Mouse (Mus musculus) hindbrain, postnatal 0 days (tissue): ENCODE results near the gene Rbm28. TPM values are rescaled to one million over a fixed set of nuclear protein-coding genes. Genes with fewer than 3 reads are reported as not detected.
A peak's percentile ranks its signal among the peaks of the same experiment; 100 is the strongest.
"Not testable (repeated sequence)": the region's sequence is repeated elsewhere in the genome, so short reads cannot be mapped to it uniquely, and the experiment has no call there.

ENCODE experiments used
- ATAC-seq: fragments of 200-750 bp; cut with Nextera tagmentation; 2 replicates; pipeline ENCODE4 v1.8.0; 2017; ENCODE audit warnings: mild to moderate bottlenecking, moderate TSS enrichment, moderate library complexity
- DNase-seq: peaks from one replicate; pipeline ENCODE4 v3.0.0-alpha.2; 2015; ENCODE audit warnings: low spot score
- H3K27ac ChIP-seq: fragments of 300-500 bp; sonication (generic); 2 replicates; pipeline ENCODE4 v1.5.1; 2014; ENCODE audit warnings: mild to moderate bottlenecking
- H3K27me3 ChIP-seq: fragments of 300-500 bp; sonication (generic); 2 replicates; pipeline ENCODE4 v1.6.1; 2014; ENCODE audit warnings: low read length, mixed read lengths; ENCODE audit not compliant: insufficient read depth
- H3K36me3 ChIP-seq: fragments of 300-500 bp; sonication (generic); 2 replicates; pipeline ENCODE4 v1.6.1; 2014; ENCODE audit warnings: low read length, mixed read lengths; ENCODE audit not compliant: insufficient read depth
- H3K4me1 ChIP-seq: fragments of 300-500 bp; sonication (generic); 2 replicates; pipeline ENCODE4 v1.6.1; 2014; ENCODE audit warnings: antibody characterized with exemption, low read length, mixed read lengths; ENCODE audit not compliant: insufficient read depth
- H3K4me2 ChIP-seq: fragments of 300-500 bp; sonication (generic); 2 replicates; pipeline ENCODE4 v1.6.1; 2014; ENCODE audit warnings: low read depth, mild to moderate bottlenecking, low read length, moderate library complexity, mixed read lengths
- H3K4me3 ChIP-seq: fragments of 300-500 bp; sonication (generic); 2 replicates; pipeline ENCODE4 v1.5.1; 2014; ENCODE audit warnings: low read length
- H3K9ac ChIP-seq: fragments of 300-500 bp; sonication (generic); replicated peaks from 2 replicates; pipeline ENCODE4 v1.6.1; 2014; ENCODE audit warnings: mild to moderate bottlenecking, low read length, moderate library complexity, mixed read lengths
- H3K9me3 ChIP-seq: fragments of 300-500 bp; sonication (generic); 2 replicates; pipeline ENCODE4 v1.6.1; 2016; ENCODE audit warnings: low read length, mixed read lengths
- CTCF ChIP-seq: IDR thresholded peaks from 2 replicates; pipeline ENCODE4 v1.5.1; 2016; ENCODE audit warnings: antibody characterized with exemption, control low read depth, low read depth
- WGBS: fragments of 180-500 bp; shearing (Covaris S2); extraction: QIAGEN DNeasy Blood & Tissue Kit; methylation state at CpG from one replicate; pipeline ENCODE4 v1.1.7; 2014; 5-methylcytosine and 5-hydroxymethylcytosine counted together
- polyA plus RNA-seq: library from polyadenylated mRNA; unstranded; fragments of >200 nt; fragmentation: Nextera tagmentation; extraction: Ambion mirVana; gene quantifications from 2 replicates; pipeline ENCODE4 v1.2.1, GENCODE M21; 2015
- total RNA-seq: library from RNA; depleted of rRNA; stranded (reverse); fragments of >200 nt; gene quantifications from 2 replicates; pipeline ENCODE4 v1.2.3, GENCODE M21; 2014

Rbm28 gene
- total and polyA plus RNA-seq, 2 experiments from 2014 or later, result 16.3 to 18.8 TPM

DNA sequence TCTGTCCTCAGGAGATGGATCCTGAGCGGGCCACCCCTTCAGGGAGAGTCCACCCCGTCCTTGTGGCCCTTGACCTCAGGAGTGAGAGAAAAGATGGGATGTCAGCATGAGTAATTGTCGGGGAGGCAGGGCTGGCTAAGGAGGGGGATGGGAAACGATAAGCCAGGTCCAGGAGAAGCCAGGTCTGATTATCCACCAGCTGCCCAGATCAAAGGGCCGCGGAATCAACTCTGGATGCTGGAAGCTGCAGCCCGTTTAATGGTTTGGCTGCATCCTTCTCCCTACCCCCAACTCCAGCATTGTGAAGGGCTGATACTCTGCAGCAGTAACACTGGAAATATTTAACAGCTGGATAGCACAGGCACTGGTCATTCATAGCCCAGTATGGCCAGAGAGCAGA, 9.6 kb upstream of the Rbm28 start:
- no peaks in the 10 kb centered on the region; the same call in 1 of the 2 replicates for H3K27me3 ChIP-seq
- peaks cover 12% of the 10 kb centered on the region; the same call in 1 of the 2 replicates for H3K4me1 ChIP-seq
- 32% methylated on average over 7 of the region's 7 CpGs for WGBS
- no peak for TF ChIP-seq CTCF
- no peak overlapping the region for H3K9ac ChIP-seq
- no peak for ATAC-seq
- H3K36me3 ChIP-seq, result peaks cover 8% of the 10 kb centered on the region; the same call in 1 of the 2 replicates
- no peak overlapping the region for H3K27ac ChIP-seq
- H3K9me3 ChIP-seq, result no peaks in the 10 kb centered on the region
- H3K4me2 ChIP-seq, result no peak overlapping the region
- no peak overlapping the region for H3K4me3 ChIP-seq
- no peak for DNase-seq

DNA sequence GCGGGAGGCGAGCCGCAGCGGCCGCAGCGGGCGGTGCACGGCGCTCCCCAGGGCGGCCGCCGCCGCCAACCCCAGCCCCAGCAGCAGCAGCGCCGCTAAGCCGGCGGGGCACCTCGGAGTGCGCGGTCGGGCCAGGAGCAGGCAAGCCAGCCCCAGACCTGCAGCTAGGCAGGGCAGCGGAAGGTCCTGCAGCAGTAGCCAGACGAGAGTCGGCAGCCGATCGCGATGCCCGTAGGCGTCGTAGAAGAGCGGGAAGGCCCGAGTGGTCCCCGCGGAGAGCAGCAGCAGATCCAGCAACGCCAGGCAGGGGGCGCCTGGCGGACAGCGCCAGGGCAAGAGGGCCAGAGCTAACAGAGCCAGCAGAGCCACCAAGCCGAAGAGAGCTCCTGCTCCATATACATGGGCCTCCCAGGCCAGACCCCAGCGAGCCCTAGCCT, 6.2 kb upstream of the Rbm28 start:
- 3% methylated on average over 38 of the region's 40 CpGs for WGBS
- Histone ChIP-seq H3K27me3 (no peaks in the 10 kb centered on the region; the same call in 1 of the 2 replicates), H3K36me3 (peaks cover under 1% of the 10 kb centered on the region; the same call in 1 of the 2 replicates), H3K4me3 (peak overlapping the region; percentile 45), H3K9ac (peak overlapping the region; percentile 52), H3K27ac (peak overlapping the region; percentile 20), H3K9me3 (no peaks in the 10 kb centered on the region), H3K4me2 (peak overlapping the region; percentile 94), H3K4me1 (peaks cover 12% of the 10 kb centered on the region)
- ATAC-seq (peak; percentile 79), DNase-seq (peak; percentile 86)
- TF ChIP-seq CTCF, result peak; percentile 87

DNA sequence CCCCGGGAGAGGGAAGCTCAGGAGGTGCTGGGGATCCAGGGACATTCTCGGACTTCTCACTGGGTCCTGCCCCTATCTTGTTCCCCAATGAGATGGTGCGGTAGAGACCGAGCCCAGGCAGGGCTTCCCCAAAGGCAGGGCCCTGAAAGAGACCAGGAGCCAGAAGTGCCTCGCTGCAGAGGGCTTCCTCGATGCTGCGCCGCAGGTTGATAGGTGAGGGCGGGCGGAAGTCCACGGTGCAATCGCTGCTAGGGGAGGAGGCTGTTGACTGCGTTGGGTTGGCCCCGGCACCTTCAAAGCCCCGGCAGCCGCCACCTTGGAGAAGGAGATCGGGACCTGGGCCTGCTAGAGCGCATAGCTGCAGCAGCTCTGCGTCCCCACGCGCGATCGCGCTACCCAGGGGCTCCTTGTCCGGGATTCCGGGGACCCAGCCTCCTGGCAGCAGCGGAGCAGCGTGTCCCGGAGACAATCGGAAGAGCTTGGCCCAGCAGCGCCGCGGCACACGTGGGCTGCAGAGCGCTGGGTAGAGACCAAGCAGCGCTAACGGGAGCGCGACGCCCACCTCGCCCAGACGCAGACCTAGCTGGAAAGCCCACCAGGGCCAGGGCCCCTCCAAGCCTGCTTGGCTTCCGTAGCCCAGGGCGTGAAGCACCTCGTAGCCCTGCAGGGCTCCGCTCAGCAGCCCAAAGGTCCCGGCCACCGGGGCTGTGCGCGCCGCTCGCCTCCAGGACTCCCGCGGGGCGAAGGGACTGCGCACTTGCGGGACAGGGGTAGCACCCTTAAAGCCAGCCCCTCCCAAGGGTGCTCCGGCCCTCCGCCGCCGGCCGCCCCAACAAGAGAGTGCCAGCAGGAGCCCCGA, 5.5 kb upstream of the Rbm28 start:
- ATAC-seq (peak; percentile 33), DNase-seq (peak; percentile 47)
- peak overlapping the region; percentile 52 for H3K9ac ChIP-seq
- no peak for TF ChIP-seq CTCF
- 8% methylated on average over 62 of the region's 63 CpGs for WGBS
- peaks cover 12% of the 10 kb centered on the region for H3K4me1 ChIP-seq
- H3K36me3 ChIP-seq, result no peaks in the 10 kb centered on the region; the same call in 1 of the 2 replicates
- H3K27ac ChIP-seq, result peak overlapping the region; percentile 20
- peak overlapping the region; percentile 45 for H3K4me3 ChIP-seq
- H3K9me3 ChIP-seq, result no peaks in the 10 kb centered on the region
- peak overlapping the region; percentile 94 for H3K4me2 ChIP-seq
- no peaks in the 10 kb centered on the region; the same call in 1 of the 2 replicates for H3K27me3 ChIP-seq

DNA sequence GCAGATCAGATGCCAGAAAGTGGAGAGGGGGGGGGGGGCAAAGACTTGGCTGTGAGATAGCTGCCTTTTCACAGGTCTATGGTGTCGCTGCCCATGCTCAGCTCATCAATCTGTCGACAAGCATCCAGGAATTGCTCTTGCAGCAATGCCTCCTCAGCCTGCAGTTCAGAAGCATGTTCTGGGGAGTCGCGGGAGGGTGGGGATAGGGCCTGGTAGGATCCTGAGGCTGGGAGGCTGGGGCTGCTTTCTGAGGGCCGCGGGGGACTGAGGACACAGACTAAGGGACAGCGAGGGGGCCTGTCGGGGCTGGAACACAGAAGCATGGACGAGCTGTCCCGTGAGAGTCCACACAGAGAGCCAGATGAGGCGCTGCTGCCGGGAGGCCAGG, 4.9 kb upstream of the Rbm28 start:
- Histone ChIP-seq H3K9ac (no peak overlapping the region), H3K36me3 (no peaks in the 10 kb centered on the region; the same call in 1 of the 2 replicates), H3K27me3 (no peaks in the 10 kb centered on the region; the same call in 1 of the 2 replicates), H3K27ac (no peak overlapping the region), H3K9me3 (no peaks in the 10 kb centered on the region), H3K4me1 (peaks cover 12% of the 10 kb centered on the region), H3K4me2 (peak overlapping the region; percentile 94), H3K4me3 (no peak overlapping the region)
- ATAC-seq (no peak), DNase-seq (no peak)
- TF ChIP-seq CTCF, result no peak
- WGBS, result 15% methylated on average over 12 of the region's 12 CpGs

GRCm38 (mm10) chr6:29168871-29169270, 4.1 kb upstream of the Rbm28 start:
- no peaks in the 10 kb centered on the region for H3K9me3 ChIP-seq
- ATAC-seq (no peak), DNase-seq (no peak)
- H3K9ac ChIP-seq, result no peak overlapping the region
- H3K27ac ChIP-seq, result no peak overlapping the region
- H3K4me2 ChIP-seq, result no peak overlapping the region
- 47% methylated on average over 2 of the region's 2 CpGs for whole genome bisulfite sequencing
- H3K36me3 ChIP-seq, result no peaks in the 10 kb centered on the region; the same call in 1 of the 2 replicates
- TF ChIP-seq CTCF, result no peak
- H3K4me3 ChIP-seq, result no peak overlapping the region
- peaks cover 12% of the 10 kb centered on the region for H3K4me1 ChIP-seq
- no peaks in the 10 kb centered on the region; the same call in 1 of the 2 replicates for H3K27me3 ChIP-seq

DNA sequence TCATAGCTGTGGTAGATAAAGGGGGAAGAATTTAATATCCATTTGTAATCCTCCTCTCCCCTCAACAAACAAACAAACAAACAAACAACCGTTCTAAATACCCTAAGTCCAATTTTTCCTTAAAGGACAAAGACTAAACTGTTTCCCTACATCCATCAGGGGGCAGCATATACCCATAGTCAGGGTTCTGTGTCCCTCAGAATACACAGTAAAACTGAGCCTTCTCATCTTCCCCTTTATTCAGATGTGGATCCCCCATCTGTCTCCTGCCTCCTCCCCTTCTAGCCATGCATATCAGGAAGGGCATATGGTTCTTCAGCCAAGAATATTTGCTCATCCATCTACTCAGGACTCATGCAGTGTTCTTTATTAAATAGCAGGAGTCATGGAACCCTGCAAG, 1.4 kb upstream of the Rbm28 start:
- Histone ChIP-seq H3K9me3 (no peaks in the 10 kb centered on the region), H3K27me3 (no peaks in the 10 kb centered on the region; the same call in 1 of the 2 replicates), H3K9ac (no peak overlapping the region), H3K4me3 (no peak overlapping the region), H3K4me2 (no peak overlapping the region), H3K36me3 (no peaks in the 10 kb centered on the region), H3K27ac (no peak overlapping the region), H3K4me1 (peaks cover 12% of the 10 kb centered on the region)
- peak; percentile 85 for TF ChIP-seq CTCF
- ATAC-seq, result peak; percentile 66; the same call in 1 of the 2 replicates
- peak; percentile 90 for DNase-seq
- WGBS, result 9% methylated on average over 1 of the region's 1 CpGs

GRCm38 (mm10) chr6:29161291-29161690, 3.5 kb downstream of the Rbm28 start:
- H3K9ac ChIP-seq, ATAC-seq, H3K27me3 ChIP-seq, DNase-seq, H3K9me3 ChIP-seq, H3K27ac ChIP-seq, H3K4me3 ChIP-seq, H3K4me2 ChIP-seq, H3K4me1 ChIP-seq: not testable (repeated sequence)
- 96% methylated on average over 5 of the region's 5 CpGs for WGBS
- H3K36me3 ChIP-seq, result peaks cover 31% of the 10 kb centered on the region; the same call in 1 of the 2 replicates
